Mouse (Mus musculus) forebrain, embryonic 10.5 days (tissue): ENCODE data around the gene Ift122. TPM values are rescaled to one million over a fixed set of nuclear protein-coding genes. Genes with fewer than 3 reads are reported as not detected.
"Not testable (repeated sequence)": the region's sequence is repeated elsewhere in the genome, so short reads cannot be mapped to it uniquely, and the experiment has no call there.

Experiments used
- DNase-seq: peaks from one replicate; pipeline ENCODE4 v3.0.0-alpha.2; 2017; ENCODE audit warnings: low spot score; ENCODE audit errors: extremely low spot score
- H3K27ac ChIP-seq: fragments of 300-500 bp; sonication (generic); 2 replicates; pipeline ENCODE4 v1.5.1; 2016; ENCODE audit warnings: mild to moderate bottlenecking
- H3K27me3 ChIP-seq: fragments of 300-500 bp; sonication (generic); 2 replicates; pipeline ENCODE4 v1.6.1; 2016; ENCODE audit warnings: mild to moderate bottlenecking; ENCODE audit not compliant: poor library complexity, severe bottlenecking
- H3K36me3 ChIP-seq: fragments of 300-500 bp; sonication (generic); replicated peaks from 2 replicates; pipeline ENCODE4 v1.6.1; 2016; ENCODE audit warnings: mild to moderate bottlenecking, moderate library complexity
- H3K4me1 ChIP-seq: fragments of 300-500 bp; sonication (generic); 2 replicates; pipeline ENCODE4 v1.6.1; 2016
- H3K4me3 ChIP-seq: fragments of 300-500 bp; sonication (generic); 2 replicates; pipeline ENCODE4 v1.5.1; 2016; ENCODE audit warnings: mild to moderate bottlenecking, moderate library complexity
- H3K9me3 ChIP-seq: fragments of 300-500 bp; sonication (generic); 2 replicates; pipeline ENCODE4 v1.6.1; 2016; ENCODE audit warnings: mild to moderate bottlenecking, moderate library complexity
- WGBS: fragments of 180-500 bp; shearing (Covaris S2); methylation state at CpG from one replicate; pipeline ENCODE4 v1.1.7; 2016; 5-methylcytosine and 5-hydroxymethylcytosine counted together
- polyA plus RNA-seq: library from polyadenylated mRNA; unstranded; fragments of >200 nt; fragmentation: Nextera tagmentation; extraction: Ambion mirVana; gene quantifications from 2 replicates; pipeline ENCODE4 v1.2.1, GENCODE M21; 2016

Gene Ift122
- polyA plus RNA-seq, 1 experiment from 2014 or later, result 31.0 TPM

- DNase-seq, result peak; percentile 77
- Histone ChIP-seq H3K4me3 (peak overlapping the region; percentile 34), H3K27ac (peak overlapping the region; percentile 63)
- not testable (repeated sequence) for H3K9me3 ChIP-seq, H3K27me3 ChIP-seq, H3K36me3 ChIP-seq, H3K4me1 ChIP-seq
- 1% methylated on average over 5 of the region's 11 CpGs for WGBS
These were observed 29.3 kb upstream of the Ift122 start for GRCm38 (mm10) chr6:115823850-115824464.

- no peak for DNase-seq
- Histone ChIP-seq H3K27ac (no peak overlapping the region), H3K27me3 (no peaks in the 10 kb centered on the region), H3K9me3 (no peaks in the 10 kb centered on the region), H3K36me3 (peaks cover 19% of the 10 kb centered on the region), H3K4me3 (no peak overlapping the region), H3K4me1 (no peaks in the 10 kb centered on the region)
- WGBS, result 88% methylated on average over 6 of the region's 6 CpGs
These were observed 22.3 kb upstream of the Ift122 start for GRCm38 (mm10) chr6:115830779-115831601.

- WGBS, result 87% methylated on average over 2 of the region's 2 CpGs
- Histone ChIP-seq H3K27me3 (no peaks in the 10 kb centered on the region), H3K9me3 (no peaks in the 10 kb centered on the region), H3K4me3 (no peak overlapping the region), H3K36me3 (peaks cover 19% of the 10 kb centered on the region), H3K27ac (no peak overlapping the region), H3K4me1 (peaks cover 1% of the 10 kb centered on the region; the same call in 1 of the 2 replicates)
- DNase-seq, result no peak
These were observed 21.0 kb upstream of the Ift122 start for GRCm38 (mm10) chr6:115832152-115832850.

GRCm38 (mm10) chr6:115833861-115834260 is 19.4 kb upstream of the Ift122 start:
- Histone ChIP-seq H3K4me3 (no peak overlapping the region), H3K9me3 (no peaks in the 10 kb centered on the region), H3K4me1 (peaks cover 17% of the 10 kb centered on the region), H3K27me3 (no peaks in the 10 kb centered on the region), H3K27ac (no peak overlapping the region), H3K36me3 (peaks cover 19% of the 10 kb centered on the region)
- DNase-seq, result no peak

GRCm38 (mm10) chr6:115838161-115838597 is 15.1 kb upstream of the Ift122 start, which contains the start of gene Efcab12:
Efcab12 (minus strand) TSS chr6:115838412.
- peak within 1 kb of the TSS; percentile 52 for H3K4me3 ChIP-seq
- WGBS, result 2% methylated on average over 19 of the region's 19 CpGs
- H3K9me3 ChIP-seq, result no peaks in the 10 kb centered on the region
- DNase-seq, result peak; percentile 80
- H3K36me3 ChIP-seq, result peaks cover 26% of the 10 kb centered on the region
- H3K4me1 ChIP-seq, result peaks cover 18% of the 10 kb centered on the region
- H3K27me3 ChIP-seq, result no peaks in the 10 kb centered on the region
- peak within 1 kb of the TSS; percentile 85 for H3K27ac ChIP-seq

- Histone ChIP-seq H3K4me3 (peak overlapping the region; percentile 52), H3K9me3 (no peaks in the 10 kb centered on the region), H3K27me3 (no peaks in the 10 kb centered on the region), H3K27ac (peak overlapping the region; percentile 85), H3K36me3 (peaks cover 31% of the 10 kb centered on the region), H3K4me1 (peaks cover 18% of the 10 kb centered on the region)
- 62% methylated on average over 5 of the region's 5 CpGs for WGBS
- no peak for DNase-seq
These were observed 14.5 kb upstream of the Ift122 start for GRCm38 (mm10) chr6:115838745-115839144.

GRCm38 (mm10) chr6:115845006-115845405 is 8.3 kb upstream of the Ift122 start:
- Histone ChIP-seq H3K36me3 (peaks cover 84% of the 10 kb centered on the region), H3K4me1 (no peaks in the 10 kb centered on the region), H3K27ac (no peak overlapping the region), H3K27me3 (no peaks in the 10 kb centered on the region), H3K9me3 (no peaks in the 10 kb centered on the region), H3K4me3 (no peak overlapping the region)
- no peak for DNase-seq
- WGBS, result 97% methylated on average over 4 of the region's 4 CpGs

GRCm38 (mm10) chr6:115846640-115847411 is 6.4 kb upstream of the Ift122 start:
- Histone ChIP-seq H3K27ac (no peak overlapping the region), H3K27me3 (no peaks in the 10 kb centered on the region), H3K9me3 (no peaks in the 10 kb centered on the region), H3K36me3 (peaks cover 82% of the 10 kb centered on the region), H3K4me3 (no peak overlapping the region), H3K4me1 (peaks cover 6% of the 10 kb centered on the region)
- 52% methylated on average over 8 of the region's 8 CpGs for WGBS
- DNase-seq, result peak; percentile 49

- WGBS, result 96% methylated on average over 10 of the region's 10 CpGs
- no peak for DNase-seq
- Histone ChIP-seq H3K27ac (no peak overlapping the region), H3K4me1 (peaks cover 17% of the 10 kb centered on the region), H3K4me3 (no peak overlapping the region), H3K27me3 (no peaks in the 10 kb centered on the region), H3K36me3 (peaks cover 63% of the 10 kb centered on the region), H3K9me3 (no peaks in the 10 kb centered on the region)
These were observed 4.5 kb upstream of the Ift122 start for GRCm38 (mm10) chr6:115848598-115849304.

- Histone ChIP-seq H3K27me3 (no peaks in the 10 kb centered on the region), H3K4me3 (peak overlapping the region; percentile 73), H3K9me3 (no peaks in the 10 kb centered on the region), H3K36me3 (peaks cover 30% of the 10 kb centered on the region), H3K27ac (peak overlapping the region; percentile 91), H3K4me1 (peaks cover 27% of the 10 kb centered on the region)
- WGBS, result 6% methylated on average over 20 of the region's 20 CpGs
- DNase-seq, result no peak
These were observed 702 bp upstream of the Ift122 start for GRCm38 (mm10) chr6:115852446-115853090.

- 48% methylated on average over 7 of the region's 7 CpGs for WGBS
- no peaks in the 10 kb centered on the region for H3K27me3 ChIP-seq
- no peak for DNase-seq
These were observed 715 bp downstream of the Ift122 start for GRCm38 (mm10) chr6:115853985-115854384.

More at GRCm38 (mm10) chr6:115853985-115854384, 715 bp downstream of the Ift122 start:
- H3K9me3 ChIP-seq, result no peaks in the 10 kb centered on the region
- H3K27ac ChIP-seq, result peak overlapping the region; percentile 91
- peaks cover 15% of the 10 kb centered on the region for H3K36me3 ChIP-seq
- H3K4me3 ChIP-seq, result peak overlapping the region; percentile 73
- H3K4me1 ChIP-seq, result peaks cover 27% of the 10 kb centered on the region
